Mouse (Mus musculus) cerebellum, postnatal 10 days (tissue): Measurements from ENCODE around the gene Spaar.

Experiments used
- DNase-seq, 2 experiments: peaks; one replicate each; pipeline ENCODE4 v3.0.0; 2021; ENCODE audit warnings: mixed read lengths in 2 of 2

Gene Spaar

GRCm38 (mm10) chr4:43729794-43730550, at the start of gene Spaar:
Gene Spaar, plus strand, starts transcription at chr4:43730034.
- DNase-seq, result no peak

GRCm38 (mm10) chr4:43690021-43690420, 39.8 kb upstream of the Spaar start:
- peak; percentile 66 to 68 for DNase-seq

- DNase-seq, result no peak
Observed at GRCm38 (mm10) chr4:43691026-43691425, 38.8 kb upstream of the Spaar start.

GRCm38 (mm10) chr4:43693806-43694241, 36.0 kb upstream of the Spaar start:
- DNase-seq, result peak; percentile 46 to 52

- DNase-seq, result no peak
Observed at GRCm38 (mm10) chr4:43694439-43695248, 35.2 kb upstream of the Spaar start.

- DNase-seq, result peak in 1 of 2 experiments; percentile 44
Observed at GRCm38 (mm10) chr4:43695249-43695671, 34.6 kb upstream of the Spaar start.

- DNase-seq, result peak; percentile 82 to 88
Observed at GRCm38 (mm10) chr4:43696561-43696960, 33.3 kb upstream of the Spaar start.

GRCm38 (mm10) chr4:43700707-43701106, 29.1 kb upstream of the Spaar start, which contains the start of gene Olfr70:
Gene Olfr70, minus strand, starts transcription at chr4:43700807.
- DNase-seq, result no peak

- DNase-seq, result no peak
Observed at GRCm38 (mm10) chr4:43703439-43703838, 26.4 kb upstream of the Spaar start.

GRCm38 (mm10) chr4:43703851-43704250, 26.0 kb upstream of the Spaar start:
- DNase-seq, result no peak

- no peak for DNase-seq
Observed at GRCm38 (mm10) chr4:43705991-43706390, 23.8 kb upstream of the Spaar start.

GRCm38 (mm10) chr4:43709869-43710268, 20.0 kb upstream of the Spaar start, which contains the start of gene Olfr71:
Gene Olfr71, minus strand, starts transcription at chr4:43710255.
- DNase-seq, result no peak

- peak; percentile 95 to 98 for DNase-seq
Observed at GRCm38 (mm10) chr4:43711821-43712220, 18.0 kb upstream of the Spaar start.

- DNase-seq, result no peak
Observed at GRCm38 (mm10) chr4:43713652-43714219, 16.1 kb upstream of the Spaar start.

GRCm38 (mm10) chr4:43720491-43721228, 9.2 kb upstream of the Spaar start:
- DNase-seq, result peak; percentile 44 to 50

GRCm38 (mm10) chr4:43722191-43722590, 7.6 kb upstream of the Spaar start:
- DNase-seq, result no peak

GRCm38 (mm10) chr4:43724764-43725163, 5.1 kb upstream of the Spaar start:
- DNase-seq, result peak; percentile 69 to 82

GRCm38 (mm10) chr4:43726228-43726993, 3.4 kb upstream of the Spaar start:
- DNase-seq, result no peak

- DNase-seq, result no peak
Observed at GRCm38 (mm10) chr4:43726995-43727394, 2.8 kb upstream of the Spaar start, which contains the start of gene Hrct1. Gene Hrct1, plus strand, starts transcription at chr4:43727188.

- no peak for DNase-seq
Observed at GRCm38 (mm10) chr4:43727718-43728575, 1.9 kb upstream of the Spaar start.

GRCm38 (mm10) chr4:43728576-43728954, 1.3 kb upstream of the Spaar start:
- DNase-seq, result no peak
